Mouse (Mus musculus) hindbrain, embryonic 15.5 days (tissue): ENCODE results near the gene Prmt1. TPM values are rescaled to one million over a fixed set of nuclear protein-coding genes. Genes with fewer than 3 reads are reported as not detected.
A peak's percentile ranks its signal among the peaks of the same experiment; 100 is the strongest.

Experiments used
- ATAC-seq: fragments of 200-750 bp; cut with Nextera tagmentation; 2 replicates; pipeline ENCODE4 v1.8.0; 2017; ENCODE audit warnings: low read depth, moderate number of reproducible peaks, moderate TSS enrichment; ENCODE audit not compliant: low FRiP score
- H3K27ac ChIP-seq: fragments of 300-500 bp; sonication (generic); replicated peaks from 2 replicates; pipeline ENCODE4 v1.5.1; 2015; ENCODE audit warnings: mild to moderate bottlenecking, inconsistent platforms
- H3K27me3 ChIP-seq: fragments of 300-500 bp; sonication (generic); 2 replicates; pipeline ENCODE4 v1.6.1; 2015; ENCODE audit warnings: control low read depth, inconsistent platforms
- H3K36me3 ChIP-seq: fragments of 300-500 bp; sonication (generic); 2 replicates; pipeline ENCODE4 v1.6.1; 2015; ENCODE audit warnings: control low read depth, inconsistent platforms
- H3K4me1 ChIP-seq: fragments of 300-500 bp; sonication (generic); replicated peaks from 2 replicates; pipeline ENCODE4 v1.6.1; 2015; ENCODE audit warnings: control low read depth, inconsistent platforms
- H3K4me2 ChIP-seq: fragments of 300-500 bp; sonication (generic); 2 replicates; pipeline ENCODE4 v1.6.1; 2015; ENCODE audit warnings: moderate library complexity, mild to moderate bottlenecking, inconsistent platforms
- H3K4me3 ChIP-seq: fragments of 300-500 bp; sonication (generic); 2 replicates; pipeline ENCODE4 v1.5.1; 2015; ENCODE audit warnings: mild to moderate bottlenecking, inconsistent platforms
- H3K9ac ChIP-seq: fragments of 300-500 bp; sonication (generic); 2 replicates; pipeline ENCODE4 v1.6.1; 2015; ENCODE audit warnings: inconsistent platforms
- H3K9me3 ChIP-seq: fragments of 300-500 bp; sonication (generic); 2 replicates; pipeline ENCODE4 v1.6.1; 2016; ENCODE audit warnings: control low read depth, inconsistent platforms
- WGBS: fragments of 180-500 bp; shearing (Covaris S2); methylation state at CpG from one replicate; pipeline ENCODE4 v1.1.7; 2015; 5-methylcytosine and 5-hydroxymethylcytosine counted together
- polyA plus RNA-seq: library from polyadenylated mRNA; unstranded; fragments of >200 nt; fragmentation: Nextera tagmentation; extraction: Ambion mirVana; gene quantifications from 2 replicates; pipeline ENCODE4 v1.2.1, GENCODE M21; 2015

Prmt1 gene
- polyA plus RNA-seq, 1 experiment from 2014 or later: 590 TPM

DNA sequence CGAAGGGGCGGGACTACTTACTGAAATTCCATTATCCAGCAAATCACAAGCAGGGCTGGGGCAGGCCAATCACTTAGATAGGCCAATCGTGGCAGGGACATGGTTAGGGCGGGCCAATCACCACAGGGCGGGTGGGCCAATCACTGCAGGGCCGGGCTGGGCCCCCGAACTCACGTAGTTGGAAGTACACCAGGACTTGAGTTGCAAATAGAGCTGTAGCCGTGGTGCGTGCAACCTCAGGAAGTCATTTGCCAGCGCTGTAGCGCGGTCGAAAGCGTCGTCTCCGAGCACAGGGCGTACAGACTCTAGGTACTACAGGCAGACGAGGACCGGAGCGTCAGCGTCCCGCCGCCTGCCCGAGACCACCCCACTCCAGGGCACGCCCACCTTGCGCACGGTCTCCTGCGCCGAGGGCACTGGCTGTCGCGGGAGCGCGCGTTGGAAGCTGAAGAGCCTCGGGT is 16.1 kb downstream of the Prmt1 start:
- Histone ChIP-seq H3K4me3 (peak overlapping the region; percentile 46), H3K27me3 (no peaks in the 10 kb centered on the region), H3K36me3 (peaks cover 24% of the 10 kb centered on the region), H3K27ac (peak overlapping the region; percentile 79), H3K4me1 (peaks cover 42% of the 10 kb centered on the region), H3K9ac (peak overlapping the region; percentile 66), H3K4me2 (peak overlapping the region; percentile 82), H3K9me3 (no peaks in the 10 kb centered on the region)
- ATAC-seq: peak; percentile 96
- WGBS: 0% methylated on average over 36 of the region's 36 CpGs

- H3K4me1 ChIP-seq: peaks cover 13% of the 10 kb centered on the region
- peaks cover 49% of the 10 kb centered on the region for H3K36me3 ChIP-seq
- no peaks in the 10 kb centered on the region for H3K27me3 ChIP-seq
- no peak overlapping the region for H3K27ac ChIP-seq
- no peak overlapping the region for H3K4me3 ChIP-seq
- no peak for ATAC-seq
- H3K9me3 ChIP-seq: no peaks in the 10 kb centered on the region
- no peak overlapping the region for H3K9ac ChIP-seq
- WGBS: 77% methylated on average over 15 of the region's 15 CpGs
- no peak overlapping the region for H3K4me2 ChIP-seq
Observed at GRCm38 (mm10) chr7:44966638-44967037, 19.7 kb downstream of the Prmt1 start.

DNA sequence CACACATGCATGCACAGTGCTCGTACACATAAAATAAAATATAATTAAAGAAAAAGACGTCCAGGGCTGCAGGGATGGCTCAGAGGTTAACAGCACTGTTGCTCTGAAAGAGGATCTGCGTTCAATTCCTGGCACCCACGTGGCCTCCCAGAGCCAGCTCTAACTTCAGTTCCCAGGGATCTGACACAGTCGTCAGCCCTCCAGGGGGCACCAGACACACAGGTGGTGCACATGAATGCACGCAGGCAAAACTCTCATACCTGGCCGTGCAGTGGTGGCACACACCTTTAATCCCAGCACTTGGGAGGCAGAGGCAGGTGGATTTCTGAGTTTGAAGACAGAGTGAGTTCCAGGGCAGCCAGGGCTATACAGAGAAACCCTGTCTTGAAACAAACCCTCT is 20.4 kb downstream of the Prmt1 start:
- no peak for ATAC-seq
- Histone ChIP-seq H3K36me3 (peaks cover 55% of the 10 kb centered on the region), H3K4me2 (no peak overlapping the region), H3K27ac (no peak overlapping the region), H3K4me3 (no peak overlapping the region), H3K9me3 (no peaks in the 10 kb centered on the region), H3K27me3 (no peaks in the 10 kb centered on the region), H3K9ac (no peak overlapping the region), H3K4me1 (peaks cover 6% of the 10 kb centered on the region)
- WGBS: 87% methylated on average over 7 of the region's 7 CpGs

- WGBS: 96% methylated on average over 13 of the region's 13 CpGs
- peaks cover 60% of the 10 kb centered on the region for H3K36me3 ChIP-seq
Observed at GRCm38 (mm10) chr7:44964990-44965389, 21.4 kb downstream of the Prmt1 start.

GRCm38 (mm10) chr7:44962831-44963230 is 23.5 kb downstream of the Prmt1 start:
- H3K27me3 ChIP-seq: no peaks in the 10 kb centered on the region
- ATAC-seq: no peak
- H3K4me3 ChIP-seq: no peak overlapping the region
- H3K4me2 ChIP-seq: no peak overlapping the region
- no peaks in the 10 kb centered on the region for H3K4me1 ChIP-seq
- 92% methylated on average over 5 of the region's 5 CpGs for WGBS
- H3K36me3 ChIP-seq: peaks cover 65% of the 10 kb centered on the region
- H3K27ac ChIP-seq: no peak overlapping the region
- no peaks in the 10 kb centered on the region for H3K9me3 ChIP-seq
- no peak overlapping the region for H3K9ac ChIP-seq

More at GRCm38 (mm10) chr7:44964990-44965389, 21.4 kb downstream of the Prmt1 start:
- H3K9me3 ChIP-seq: no peaks in the 10 kb centered on the region
- no peak for ATAC-seq
- no peak overlapping the region for H3K9ac ChIP-seq
- no peak overlapping the region for H3K4me3 ChIP-seq
- no peak overlapping the region for H3K27ac ChIP-seq
- H3K4me1 ChIP-seq: peaks cover 3% of the 10 kb centered on the region; the same call in 1 of the 2 replicates
- no peaks in the 10 kb centered on the region for H3K27me3 ChIP-seq
- no peak overlapping the region for H3K4me2 ChIP-seq

GRCm38 (mm10) chr7:44962337-44962736 is 24.0 kb downstream of the Prmt1 start:
- ATAC-seq: no peak
- Histone ChIP-seq H3K9ac (no peak overlapping the region), H3K27ac (no peak overlapping the region), H3K9me3 (no peaks in the 10 kb centered on the region), H3K4me3 (no peak overlapping the region), H3K36me3 (peaks cover 62% of the 10 kb centered on the region), H3K4me1 (0 out of 2 replicates have a peak, but pooled peaks cover 4% of the 10 kb centered on the region), H3K27me3 (no peaks in the 10 kb centered on the region), H3K4me2 (no peak overlapping the region)
- 85% methylated on average over 8 of the region's 8 CpGs for WGBS

GRCm38 (mm10) chr7:44960512-44960910 is 25.9 kb downstream of the Prmt1 start:
- H3K4me3 ChIP-seq: no peak overlapping the region
- no peak overlapping the region for H3K4me2 ChIP-seq
- no peak for ATAC-seq
- WGBS: 93% methylated on average over 13 of the region's 13 CpGs
- H3K9me3 ChIP-seq: no peaks in the 10 kb centered on the region
- H3K27me3 ChIP-seq: no peaks in the 10 kb centered on the region
- H3K36me3 ChIP-seq: peaks cover 49% of the 10 kb centered on the region
- H3K27ac ChIP-seq: no peak overlapping the region
- no peak overlapping the region for H3K9ac ChIP-seq
- H3K4me1 ChIP-seq: 0 out of 2 replicates have a peak, but pooled peaks cover 5% of the 10 kb centered on the region

DNA sequence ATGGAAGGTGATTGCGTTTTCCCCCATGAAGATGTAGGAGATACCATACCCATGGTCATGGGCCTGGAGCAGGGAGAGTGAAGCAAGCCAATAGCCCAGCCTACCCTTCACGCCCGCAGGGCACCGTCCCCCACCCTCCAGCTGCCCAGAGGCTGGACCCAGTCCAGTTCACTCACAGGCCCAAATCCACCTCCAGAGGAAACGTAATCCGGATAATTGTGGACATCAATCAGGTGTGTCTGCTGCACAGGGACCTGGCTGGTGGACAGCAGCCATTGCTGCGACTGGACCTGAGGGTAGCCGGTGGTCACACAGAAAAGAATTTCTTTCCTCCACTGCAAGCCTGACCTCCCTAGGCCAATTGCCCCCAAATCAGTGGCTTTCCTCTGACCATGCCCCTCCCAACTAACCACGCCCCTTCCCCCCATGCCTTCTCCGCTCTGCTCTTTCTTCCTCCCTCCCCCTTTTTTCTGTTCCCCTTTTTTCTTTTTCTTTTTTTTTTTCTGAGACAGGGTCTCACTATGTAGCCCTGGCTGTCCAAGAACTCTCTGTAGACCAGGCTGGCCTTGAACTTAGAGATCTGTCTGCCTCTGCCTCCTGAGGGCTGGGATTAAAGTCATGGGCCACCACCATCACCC is 26.4 kb downstream of the Prmt1 start:
- Histone ChIP-seq H3K9me3 (no peaks in the 10 kb centered on the region), H3K4me3 (no peak overlapping the region), H3K4me2 (no peak overlapping the region), H3K36me3 (peaks cover 44% of the 10 kb centered on the region), H3K4me1 (0 out of 2 replicates have a peak, but pooled peaks cover 5% of the 10 kb centered on the region), H3K27ac (no peak overlapping the region), H3K9ac (no peak overlapping the region), H3K27me3 (no peaks in the 10 kb centered on the region)
- WGBS: 89% methylated on average over 10 of the region's 10 CpGs
- no peak for ATAC-seq

DNA sequence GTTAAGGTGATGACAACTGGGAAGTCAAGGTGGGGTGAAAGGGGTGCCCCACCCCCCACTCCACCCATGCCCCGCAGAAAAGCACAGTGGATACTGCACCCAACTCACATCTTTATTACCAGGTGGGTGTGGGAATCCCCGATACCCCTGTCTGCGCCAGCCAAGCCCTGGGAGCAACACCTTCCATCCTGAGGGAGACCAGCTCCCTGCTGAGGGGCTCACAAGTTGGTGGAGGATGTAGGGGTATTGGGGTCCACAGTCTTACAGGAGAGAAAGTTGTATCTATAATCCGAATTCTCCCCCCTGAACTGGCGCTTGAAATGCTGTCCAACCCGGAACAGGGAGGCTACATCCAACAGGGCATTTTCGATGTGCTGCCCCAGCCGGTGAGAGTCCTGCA is 27.1 kb downstream of the Prmt1 start:
- H3K4me3 ChIP-seq: no peak overlapping the region
- no peak overlapping the region for H3K27ac ChIP-seq
- H3K27me3 ChIP-seq: no peaks in the 10 kb centered on the region
- H3K9me3 ChIP-seq: no peaks in the 10 kb centered on the region
- 89% methylated on average over 8 of the region's 8 CpGs for WGBS
- peaks cover 37% of the 10 kb centered on the region for H3K36me3 ChIP-seq
- H3K4me1 ChIP-seq: 0 out of 2 replicates have a peak, but pooled peaks cover 5% of the 10 kb centered on the region
- H3K4me2 ChIP-seq: no peak overlapping the region
- no peak for ATAC-seq
- no peak overlapping the region for H3K9ac ChIP-seq

DNA sequence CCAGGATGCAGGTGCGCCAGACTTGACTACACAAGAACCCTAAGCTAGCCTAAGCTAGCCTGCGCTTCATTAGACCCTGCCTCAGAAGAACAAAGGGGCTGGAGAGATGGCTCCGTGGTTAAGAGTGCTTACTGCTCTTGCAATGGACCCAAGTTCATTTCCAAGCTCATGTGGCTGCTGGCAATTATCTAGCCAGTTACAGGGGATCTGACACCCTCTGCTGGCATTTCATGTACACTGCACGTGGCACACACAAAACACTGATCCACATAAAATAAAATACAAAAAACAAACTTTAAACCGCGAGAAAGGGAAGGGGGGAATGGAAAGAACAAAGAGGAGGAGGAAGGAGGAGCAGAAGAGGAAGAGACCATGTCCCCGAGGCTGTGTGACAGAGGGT is 28.2 kb downstream of the Prmt1 start:
- WGBS: 60% methylated on average over 7 of the region's 7 CpGs

DNA sequence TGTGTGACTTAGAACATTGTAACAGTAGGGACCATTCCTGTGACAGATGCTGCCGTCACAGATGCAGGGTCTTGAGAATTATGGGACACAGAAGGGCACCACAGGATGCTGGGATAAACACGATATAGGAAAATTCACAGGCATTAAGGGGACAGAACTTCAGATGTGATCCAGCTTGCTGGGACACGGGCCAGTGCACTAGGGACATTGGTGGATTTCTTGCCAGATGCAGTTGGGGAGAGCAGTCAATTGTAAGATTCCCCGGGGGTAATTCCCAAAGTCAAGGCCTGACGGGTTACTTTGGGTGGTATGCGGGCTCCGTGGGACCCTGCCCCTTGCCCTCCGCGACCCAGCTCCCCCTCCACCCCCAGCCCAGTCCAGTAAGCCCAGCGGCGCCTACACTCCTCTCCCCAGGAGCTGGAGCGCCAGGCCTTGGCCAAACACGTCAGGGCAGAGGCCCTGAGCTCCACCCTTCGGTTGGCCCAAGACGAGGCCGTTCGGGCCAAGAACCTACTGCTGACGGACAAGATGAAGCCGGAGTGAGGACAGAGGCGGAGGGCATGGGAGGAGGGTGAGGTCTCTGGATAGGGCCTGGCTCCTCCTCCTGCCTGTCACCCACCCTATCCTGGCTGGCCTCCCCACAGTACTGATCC is 29.1 kb downstream of the Prmt1 start:
- Histone ChIP-seq H3K9ac (no peak overlapping the region), H3K27me3 (0 out of 2 replicates have a peak, but pooled peaks cover under 1% of the 10 kb centered on the region), H3K4me3 (no peak overlapping the region), H3K9me3 (no peaks in the 10 kb centered on the region), H3K4me1 (peaks cover 17% of the 10 kb centered on the region), H3K36me3 (peaks cover 24% of the 10 kb centered on the region), H3K4me2 (no peak overlapping the region), H3K27ac (no peak overlapping the region)
- ATAC-seq: no peak
- 69% methylated on average over 20 of the region's 20 CpGs for WGBS

More for the DNA sequence above, 28.2 kb downstream of the Prmt1 start:
- H3K27me3 ChIP-seq: no peaks in the 10 kb centered on the region
- H3K4me1 ChIP-seq: peaks cover 8% of the 10 kb centered on the region
- H3K9ac ChIP-seq: no peak overlapping the region
- no peak for ATAC-seq
- H3K27ac ChIP-seq: no peak overlapping the region
- H3K4me2 ChIP-seq: no peak overlapping the region
- H3K9me3 ChIP-seq: no peaks in the 10 kb centered on the region
- H3K36me3 ChIP-seq: peaks cover 31% of the 10 kb centered on the region
- no peak overlapping the region for H3K4me3 ChIP-seq

GRCm38 (mm10) chr7:44956266-44956665 is 30.1 kb downstream of the Prmt1 start:
- 56% methylated on average over 6 of the region's 6 CpGs for WGBS
- no peak overlapping the region for H3K27ac ChIP-seq
- no peak overlapping the region for H3K4me3 ChIP-seq
- H3K9ac ChIP-seq: no peak overlapping the region
- H3K9me3 ChIP-seq: no peaks in the 10 kb centered on the region
- H3K4me1 ChIP-seq: peaks cover 25% of the 10 kb centered on the region
- peaks cover 10% of the 10 kb centered on the region for H3K27me3 ChIP-seq
- H3K4me2 ChIP-seq: no peak overlapping the region
- peaks cover 18% of the 10 kb centered on the region for H3K36me3 ChIP-seq
- no peak for ATAC-seq
